Mouse (Mus musculus) hindbrain, embryonic 14.5 days (tissue): Measurements from ENCODE around the gene Ccr10. TPM values are rescaled to one million over a fixed set of nuclear protein-coding genes. Genes with fewer than 3 reads are reported as not detected.
A peak's percentile ranks its signal among the peaks of the same experiment; 100 is the strongest.

ENCODE experiments used
- ATAC-seq: fragments of 200-750 bp; cut with Nextera tagmentation; 2 replicates; pipeline ENCODE4 v1.8.0; 2017; ENCODE audit warnings: moderate number of reproducible peaks, mild to moderate bottlenecking, moderate TSS enrichment, moderate library complexity; ENCODE audit not compliant: low FRiP score
- DNase-seq: peaks from one replicate; pipeline ENCODE4 v3.0.0-alpha.2; 2015; ENCODE audit warnings: low spot score
- H3K27ac ChIP-seq: fragments of 300-500 bp; sonication (generic); 2 replicates; pipeline ENCODE4 v1.5.1; 2014; ENCODE audit warnings: mild to moderate bottlenecking, moderate library complexity
- H3K27me3 ChIP-seq: fragments of 300-500 bp; sonication (generic); 2 replicates; pipeline ENCODE4 v1.6.1; 2014; ENCODE audit warnings: mild to moderate bottlenecking, low read length, mixed read lengths; ENCODE audit not compliant: control insufficient read depth, insufficient read depth
- H3K36me3 ChIP-seq: fragments of 300-500 bp; sonication (generic); replicated peaks from 2 replicates; pipeline ENCODE4 v1.6.1; 2014; ENCODE audit not compliant: control insufficient read depth, insufficient read depth
- H3K4me1 ChIP-seq: fragments of 300-500 bp; sonication (generic); replicated peaks from 2 replicates; pipeline ENCODE4 v1.6.1; 2014; ENCODE audit warnings: antibody characterized with exemption, low read length, mixed read lengths; ENCODE audit not compliant: control insufficient read depth, insufficient read depth
- H3K4me2 ChIP-seq: fragments of 300-500 bp; sonication (generic); replicated peaks from 2 replicates; pipeline ENCODE4 v1.6.1; 2014; ENCODE audit warnings: mild to moderate bottlenecking, moderate library complexity
- H3K4me3 ChIP-seq: fragments of 300-500 bp; sonication (generic); replicated peaks from 2 replicates; pipeline ENCODE4 v1.5.1; 2014; ENCODE audit warnings: mild to moderate bottlenecking, low read length
- H3K9ac ChIP-seq: fragments of 300-500 bp; sonication (generic); 2 replicates; pipeline ENCODE4 v1.6.1; 2014
- H3K9me3 ChIP-seq: fragments of 300-500 bp; sonication (generic); 2 replicates; pipeline ENCODE4 v1.6.1; 2016; ENCODE audit warnings: low read length; ENCODE audit not compliant: control insufficient read depth
- WGBS: fragments of 180-500 bp; shearing (Covaris S2); extraction: QIAGEN DNeasy Blood & Tissue Kit; methylation state at CpG from one replicate; pipeline ENCODE4 v1.1.7; 2014; 5-methylcytosine and 5-hydroxymethylcytosine counted together
- polyA plus RNA-seq: library from polyadenylated mRNA; unstranded; fragments of >200 nt; fragmentation: Nextera tagmentation; extraction: Ambion mirVana; gene quantifications from 2 replicates; pipeline ENCODE4 v1.2.1, GENCODE M21; 2014

Ccr10 gene
- polyA plus RNA-seq, 1 experiment from 2014 or later: 0.25 TPM

DNA sequence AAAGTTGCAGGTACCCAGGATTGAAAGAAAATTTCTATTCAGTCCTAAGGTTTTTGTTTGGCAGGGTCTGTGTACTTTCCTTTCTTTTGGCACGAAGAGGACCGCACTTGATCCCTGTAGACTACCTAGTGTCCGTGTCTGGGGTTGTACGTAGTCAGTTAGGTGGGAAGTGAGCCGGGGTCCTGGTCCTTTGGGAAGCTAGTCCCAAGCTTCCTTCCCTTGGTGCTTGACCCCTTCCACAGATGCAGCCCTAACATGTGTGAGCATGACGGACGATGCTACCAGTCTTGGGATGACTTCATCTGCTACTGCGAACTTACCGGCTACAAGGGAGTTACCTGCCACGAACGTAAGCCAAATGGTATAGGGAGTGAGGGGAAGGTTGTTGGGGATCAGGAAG lies 6.7 kb upstream of the Ccr10 start:
- no peak for DNase-seq
- WGBS: 91% methylated on average over 11 of the region's 11 CpGs
- H3K36me3 ChIP-seq: no peaks in the 10 kb centered on the region
- peaks cover 5% of the 10 kb centered on the region; the same call in 1 of the 2 replicates for H3K4me1 ChIP-seq
- H3K4me2 ChIP-seq: no peak overlapping the region
- ATAC-seq: no peak
- no peak overlapping the region for H3K27ac ChIP-seq
- H3K9ac ChIP-seq: no peak overlapping the region
- H3K4me3 ChIP-seq: no peak overlapping the region
- H3K9me3 ChIP-seq: no peaks in the 10 kb centered on the region
- peaks cover 20% of the 10 kb centered on the region for H3K27me3 ChIP-seq

DNA sequence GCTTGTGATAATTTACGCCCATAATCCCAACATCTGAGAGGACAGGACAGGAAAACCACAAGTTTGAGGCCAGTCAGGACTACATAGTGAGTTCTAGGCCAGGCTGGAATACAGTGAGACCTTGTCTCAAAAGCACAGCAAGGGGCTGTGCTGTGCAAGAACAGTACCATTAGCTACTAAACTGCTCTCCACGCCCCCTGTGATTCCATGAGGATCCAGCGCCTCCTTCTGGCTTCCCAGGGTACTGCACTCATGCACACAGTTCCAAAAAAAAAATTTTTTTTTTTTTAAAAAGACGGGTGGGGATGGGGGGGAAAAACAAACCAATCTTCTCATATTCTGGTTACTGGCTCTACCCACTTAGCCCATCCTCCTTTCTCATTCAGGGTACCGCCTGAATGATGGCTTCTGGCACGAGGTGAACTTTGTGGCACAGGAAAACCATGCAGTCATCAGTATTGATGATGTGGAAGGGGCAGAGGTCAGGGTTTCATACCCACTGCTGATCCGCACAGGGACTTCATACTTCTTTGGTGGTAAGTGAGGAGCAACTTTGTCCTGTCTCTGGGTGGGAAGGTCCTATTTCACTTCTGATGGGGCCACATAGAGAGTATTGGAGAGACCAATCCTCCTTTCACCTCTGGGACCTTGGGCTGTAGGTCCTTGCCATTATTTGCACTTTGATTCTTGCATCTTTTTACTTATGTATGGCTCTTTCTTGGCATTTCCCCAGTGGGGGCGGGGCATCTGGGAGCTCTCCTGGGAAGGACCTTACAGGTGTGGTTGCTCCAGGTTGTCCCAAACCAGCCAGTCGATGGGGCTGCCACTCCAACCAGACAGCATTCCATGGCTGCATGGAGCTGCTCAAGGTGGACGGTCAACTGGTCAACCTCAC lies 5.8 kb upstream of the Ccr10 start:
- WGBS: 44% methylated on average over 10 of the region's 10 CpGs
- ATAC-seq: no peak

DNA sequence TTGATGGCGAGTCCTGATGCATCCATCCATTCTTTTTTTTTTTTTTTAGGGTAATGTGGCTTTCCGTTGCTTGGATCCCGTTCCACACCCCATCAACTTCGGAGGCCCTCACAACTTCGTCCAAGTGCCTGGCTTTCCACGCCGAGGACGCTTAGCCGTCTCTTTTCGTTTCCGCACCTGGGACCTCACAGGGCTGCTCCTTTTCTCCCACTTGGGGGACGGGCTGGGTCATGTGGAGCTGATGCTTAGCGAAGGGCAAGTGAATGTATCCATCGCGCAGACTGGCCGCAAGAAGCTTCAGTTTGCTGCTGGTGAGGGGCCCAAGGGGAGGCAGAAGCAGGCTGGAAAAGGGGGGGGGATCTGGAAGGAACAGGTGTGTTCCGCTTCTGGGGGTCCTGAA lies 5.0 kb upstream of the Ccr10 start:
- WGBS: 70% methylated on average over 17 of the region's 17 CpGs

More for the DNA sequence above, 5.8 kb upstream of the Ccr10 start:
- H3K27ac ChIP-seq: no peak overlapping the region
- H3K9me3 ChIP-seq: no peaks in the 10 kb centered on the region
- DNase-seq: peak; percentile 74
- H3K4me2 ChIP-seq: no peak overlapping the region
- no peak overlapping the region for H3K4me3 ChIP-seq
- H3K9ac ChIP-seq: no peak overlapping the region
- H3K27me3 ChIP-seq: peaks cover 25% of the 10 kb centered on the region
- no peaks in the 10 kb centered on the region for H3K36me3 ChIP-seq
- H3K4me1 ChIP-seq: peaks cover 11% of the 10 kb centered on the region; the same call in 1 of the 2 replicates

DNA sequence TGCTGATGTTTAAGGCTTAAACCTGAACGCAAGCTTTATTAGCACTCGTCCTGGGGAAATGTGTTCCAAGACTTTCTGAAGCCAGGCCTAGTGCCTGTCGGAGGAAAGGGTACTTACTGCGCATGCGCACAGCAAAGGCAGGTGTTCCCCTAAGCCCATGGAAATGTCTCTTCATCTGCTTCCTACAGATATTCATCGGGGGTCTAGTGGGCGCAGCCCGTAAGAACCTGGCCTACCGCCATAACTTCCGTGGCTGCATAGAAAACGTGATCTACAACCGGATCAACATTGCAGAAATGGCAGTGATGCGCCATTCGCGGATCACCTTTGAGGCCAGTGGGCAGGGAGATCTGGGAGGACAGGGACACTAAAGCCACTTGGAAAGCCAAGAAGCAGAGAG lies 4.1 kb upstream of the Ccr10 start:
- H3K36me3 ChIP-seq: no peaks in the 10 kb centered on the region
- no peak overlapping the region for H3K27ac ChIP-seq
- no peak overlapping the region for H3K4me2 ChIP-seq
- DNase-seq: no peak
- no peak overlapping the region for H3K4me3 ChIP-seq
- no peak for ATAC-seq
- peaks cover 21% of the 10 kb centered on the region for H3K4me1 ChIP-seq
- no peak overlapping the region for H3K9ac ChIP-seq
- H3K9me3 ChIP-seq: no peaks in the 10 kb centered on the region
- peaks cover 33% of the 10 kb centered on the region for H3K27me3 ChIP-seq
- 84% methylated on average over 15 of the region's 15 CpGs for WGBS

More for the DNA sequence above, 5.0 kb upstream of the Ccr10 start:
- peaks cover 28% of the 10 kb centered on the region for H3K27me3 ChIP-seq
- no peak overlapping the region for H3K27ac ChIP-seq
- no peaks in the 10 kb centered on the region for H3K9me3 ChIP-seq
- no peak overlapping the region for H3K4me2 ChIP-seq
- H3K9ac ChIP-seq: no peak overlapping the region
- DNase-seq: no peak
- H3K36me3 ChIP-seq: no peaks in the 10 kb centered on the region
- no peak for ATAC-seq
- peaks cover 13% of the 10 kb centered on the region for H3K4me1 ChIP-seq
- H3K4me3 ChIP-seq: no peak overlapping the region

DNA sequence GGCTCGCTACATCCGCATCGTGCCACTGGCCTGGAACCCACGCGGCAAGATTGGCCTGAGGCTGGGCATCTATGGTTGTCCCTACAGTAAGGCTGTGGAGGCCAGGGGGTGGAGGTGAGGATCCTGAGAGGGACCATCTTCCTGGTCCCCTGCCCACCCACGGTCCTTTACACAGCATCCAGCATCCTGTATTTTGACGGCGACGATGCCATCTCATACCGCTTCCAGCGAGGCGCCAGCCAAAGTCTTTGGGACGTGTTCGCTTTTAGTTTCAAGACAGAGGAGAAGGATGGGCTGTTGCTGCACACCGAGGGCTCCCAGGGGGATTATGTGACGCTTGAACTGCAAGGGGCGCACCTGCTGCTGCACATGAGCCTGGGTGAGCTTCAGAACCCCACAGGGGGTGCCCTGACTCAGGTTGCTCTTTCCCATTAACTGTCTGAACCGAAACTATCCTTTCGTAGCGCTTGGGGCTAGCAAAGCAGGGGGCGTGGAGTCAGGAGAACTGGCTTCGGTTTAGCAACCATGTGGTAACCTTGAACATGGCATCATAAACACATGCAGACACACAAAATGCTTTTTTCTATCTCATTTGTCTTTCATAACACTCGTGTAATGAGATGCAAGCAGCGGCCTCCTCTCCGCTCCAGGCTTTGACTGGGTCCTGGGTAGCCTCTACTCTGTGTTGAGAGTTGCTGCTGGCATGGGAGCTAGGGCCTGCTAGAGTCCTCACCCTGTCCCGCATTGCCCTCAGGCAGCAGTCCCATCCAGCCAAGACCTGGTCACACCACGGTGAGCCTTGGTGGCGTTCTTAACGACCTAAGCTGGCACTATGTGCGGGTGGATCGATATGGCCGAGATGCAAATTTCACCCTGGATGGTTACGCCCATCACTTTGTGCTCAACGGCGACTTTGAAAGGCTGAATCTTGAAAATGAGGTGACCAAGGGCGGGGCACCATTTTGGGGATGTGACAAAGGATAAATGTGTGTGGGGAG lies 3.1 kb upstream of the Ccr10 start:
- WGBS: 53% methylated on average over 36 of the region's 36 CpGs
- no peaks in the 10 kb centered on the region for H3K36me3 ChIP-seq
- no peaks in the 10 kb centered on the region for H3K9me3 ChIP-seq
- no peak overlapping the region; the same call in 1 of the 2 replicates for H3K4me3 ChIP-seq
- DNase-seq (no peak), ATAC-seq (no peak)
- no peak overlapping the region for H3K27ac ChIP-seq
- H3K27me3 ChIP-seq: peaks cover 35% of the 10 kb centered on the region
- peaks cover 31% of the 10 kb centered on the region for H3K4me1 ChIP-seq
- H3K4me2 ChIP-seq: peak overlapping the region; percentile 33
- 0 out of 2 replicates have a peak overlapping the region, but pooled peaks have one; percentile 11 for H3K9ac ChIP-seq

DNA sequence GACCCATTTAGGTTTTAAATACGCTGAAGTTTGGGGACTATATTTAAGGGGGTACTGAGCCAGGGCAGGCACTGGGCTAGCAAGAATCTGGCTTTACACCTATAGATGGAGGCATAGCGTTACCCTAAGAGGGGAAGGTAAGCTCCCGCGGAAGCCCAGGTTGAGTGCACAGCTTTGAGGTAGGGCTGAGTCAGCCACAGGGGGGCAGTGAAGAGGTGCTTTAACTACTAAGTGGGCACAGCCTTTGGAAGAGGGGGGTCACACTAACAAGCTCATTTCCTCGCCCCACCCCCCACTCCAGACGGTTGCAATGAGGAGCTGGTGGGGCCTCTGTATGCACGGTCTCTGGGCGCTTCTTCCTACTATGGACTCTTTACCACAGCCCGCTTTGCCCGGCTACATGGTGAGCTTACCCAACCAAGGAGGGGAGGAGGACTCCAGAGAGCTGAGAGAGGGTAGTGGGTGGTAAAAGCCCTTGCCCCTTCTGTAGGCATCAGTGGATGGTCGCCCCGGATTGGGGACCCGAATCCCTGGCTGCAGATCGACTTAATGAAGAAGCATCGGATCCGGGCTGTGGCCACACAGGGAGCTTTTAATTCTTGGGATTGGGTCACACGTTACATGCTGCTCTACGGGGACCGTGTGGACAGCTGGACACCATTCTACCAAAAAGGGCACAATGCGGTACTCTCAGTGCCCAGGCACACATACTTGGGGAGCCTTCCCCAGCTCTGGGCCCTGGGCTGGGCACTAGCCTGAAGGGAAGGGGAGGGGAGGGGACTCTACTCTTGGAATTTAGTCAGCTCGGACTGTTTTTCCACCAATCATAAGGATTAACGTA lies 1.9 kb upstream of the Ccr10 start:
- no peak overlapping the region for H3K27ac ChIP-seq
- peaks cover 40% of the 10 kb centered on the region for H3K27me3 ChIP-seq
- peak; percentile 68 for DNase-seq
- 29% methylated on average over 22 of the region's 22 CpGs for WGBS
- H3K9ac ChIP-seq: peak overlapping the region; percentile 48
- H3K9me3 ChIP-seq: no peaks in the 10 kb centered on the region
- peak overlapping the region; percentile 63 for H3K4me2 ChIP-seq
- ATAC-seq: peak; percentile 8; the same call in 1 of the 2 replicates
- no peaks in the 10 kb centered on the region for H3K36me3 ChIP-seq
- H3K4me1 ChIP-seq: peaks cover 42% of the 10 kb centered on the region
- H3K4me3 ChIP-seq: peak overlapping the region; percentile 41

DNA sequence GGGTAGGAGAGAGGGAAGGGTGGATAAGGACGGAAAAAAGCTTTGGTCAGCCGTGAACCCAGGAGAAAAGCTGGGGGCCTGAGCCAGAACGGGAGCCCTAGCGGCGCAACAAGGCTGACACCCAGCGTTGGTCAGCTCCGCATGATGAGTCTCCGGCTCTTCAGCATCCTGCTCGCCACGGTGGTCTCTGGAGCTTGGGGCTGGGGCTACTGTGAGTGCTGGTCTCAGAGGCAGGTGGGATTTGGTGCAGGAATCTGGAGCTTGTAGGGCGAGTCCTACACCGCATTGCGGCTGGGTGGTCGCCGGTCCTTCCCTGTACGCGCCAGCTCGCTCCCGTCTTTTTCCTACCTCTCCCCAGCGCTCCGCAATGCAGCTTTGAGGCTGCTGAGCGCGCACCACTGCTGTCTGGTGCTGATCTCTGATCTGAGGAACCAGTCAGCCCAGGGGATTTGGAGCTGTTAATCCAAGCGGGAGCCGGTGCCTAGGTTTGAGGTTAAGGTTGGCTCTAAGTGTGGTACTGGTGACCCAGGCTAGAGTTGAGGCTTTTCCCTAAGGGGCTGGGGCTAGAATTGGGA lies 961 bp upstream of the Ccr10 start:
- Histone ChIP-seq H3K27ac (peak overlapping the region; percentile 54), H3K36me3 (no peaks in the 10 kb centered on the region), H3K27me3 (peaks cover 40% of the 10 kb centered on the region), H3K4me2 (peak overlapping the region; percentile 63), H3K4me3 (peak overlapping the region; percentile 41), H3K4me1 (peaks cover 47% of the 10 kb centered on the region), H3K9ac (peak overlapping the region; percentile 48), H3K9me3 (no peaks in the 10 kb centered on the region)
- ATAC-seq: no peak
- DNase-seq: no peak
- WGBS: 2% methylated on average over 25 of the region's 25 CpGs

DNA sequence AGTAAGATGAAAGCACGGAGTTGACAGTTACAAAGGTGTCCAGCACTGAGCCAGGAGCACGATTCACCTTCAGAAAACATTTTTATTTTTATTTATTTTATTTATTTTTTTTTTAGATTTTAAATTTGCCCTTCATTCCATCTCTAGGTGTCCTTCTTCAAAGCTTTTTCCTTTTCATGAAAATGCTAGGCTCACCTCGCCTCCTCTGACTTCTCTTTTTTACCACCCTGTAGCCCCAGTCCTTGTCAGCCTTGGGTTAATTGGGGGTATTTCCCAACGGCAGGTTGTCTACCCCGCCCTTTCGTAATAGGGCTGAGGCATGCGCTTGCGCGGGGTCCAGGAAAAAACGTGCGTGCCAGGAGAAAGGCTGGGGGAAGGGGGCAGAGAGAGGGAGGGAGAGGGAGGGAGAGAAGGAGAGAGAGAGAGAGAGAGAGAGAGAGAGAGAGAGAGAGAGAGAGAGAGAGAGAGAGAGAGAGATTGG lies 433 bp upstream of the Ccr10 start:
- ATAC-seq (no peak), DNase-seq (no peak)
- peaks cover 47% of the 10 kb centered on the region for H3K4me1 ChIP-seq
- H3K27ac ChIP-seq: no peak overlapping the region
- peak overlapping the region; percentile 41 for H3K4me3 ChIP-seq
- no peaks in the 10 kb centered on the region for H3K36me3 ChIP-seq
- H3K4me2 ChIP-seq: peak overlapping the region; percentile 63
- WGBS: 8% methylated on average over 11 of the region's 11 CpGs
- H3K9me3 ChIP-seq: no peaks in the 10 kb centered on the region
- peaks cover 40% of the 10 kb centered on the region for H3K27me3 ChIP-seq
- H3K9ac ChIP-seq: peak overlapping the region; percentile 48; the same call in 1 of the 2 replicates
